Mouse (Mus musculus) forebrain, embryonic 11.5 days (tissue): ENCODE data around the gene Etfb. TPM values are rescaled to one million over a fixed set of nuclear protein-coding genes. Genes with fewer than 3 reads are reported as not detected.

Experiments used
- ATAC-seq: fragments of 200-750 bp; cut with Nextera tagmentation; replicated peaks from 2 replicates; pipeline ENCODE4 v1.8.0; 2017; ENCODE audit warnings: moderate TSS enrichment; ENCODE audit not compliant: low FRiP score
- DNase-seq: peaks from one replicate; pipeline ENCODE4 v3.0.0-alpha.2; 2017; ENCODE audit warnings: low spot score
- H3K27ac ChIP-seq: fragments of 300-500 bp; sonication (generic); 2 replicates; pipeline ENCODE4 v1.5.1; 2014; ENCODE audit warnings: low read depth, low read length
- H3K27me3 ChIP-seq: fragments of 300-500 bp; sonication (generic); 2 replicates; pipeline ENCODE4 v1.6.1; 2014; ENCODE audit warnings: mild to moderate bottlenecking, low read length, mixed read lengths; ENCODE audit not compliant: control insufficient read depth, insufficient read depth
- H3K36me3 ChIP-seq: fragments of 300-500 bp; sonication (generic); 2 replicates; pipeline ENCODE4 v1.6.1; 2014; ENCODE audit warnings: mild to moderate bottlenecking, low read length, moderate library complexity, mixed read lengths; ENCODE audit not compliant: control insufficient read depth, insufficient read depth
- H3K4me1 ChIP-seq: fragments of 300-500 bp; sonication (generic); replicated peaks from 2 replicates; pipeline ENCODE4 v1.6.1; 2014; ENCODE audit warnings: low read length, mixed read lengths; ENCODE audit not compliant: control insufficient read depth, insufficient read depth
- H3K4me2 ChIP-seq: fragments of 300-500 bp; sonication (generic); 2 replicates; pipeline ENCODE4 v1.6.1; 2014; ENCODE audit warnings: low read depth, mild to moderate bottlenecking, low read length, moderate library complexity, mixed read lengths; ENCODE audit not compliant: severe bottlenecking
- H3K4me3 ChIP-seq: fragments of 300-500 bp; sonication (generic); 2 replicates; pipeline ENCODE4 v1.5.1; 2014; ENCODE audit warnings: low read depth, low read length
- H3K9ac ChIP-seq: fragments of 300-500 bp; sonication (generic); 2 replicates; pipeline ENCODE4 v1.6.1; 2014; ENCODE audit warnings: low read length
- H3K9me3 ChIP-seq: fragments of 300-500 bp; sonication (generic); 2 replicates; pipeline ENCODE4 v1.6.1; 2016; ENCODE audit warnings: low read length, mixed read lengths; ENCODE audit not compliant: control insufficient read depth
- WGBS: fragments of 180-500 bp; shearing (Covaris S2); extraction: QIAGEN DNeasy Blood & Tissue Kit; methylation state at CpG from one replicate; pipeline ENCODE4 v1.1.7; 2014; 5-methylcytosine and 5-hydroxymethylcytosine counted together
- polyA plus RNA-seq: library from polyadenylated mRNA; unstranded; fragments of >200 nt; fragmentation: Nextera tagmentation; extraction: Ambion mirVana; gene quantifications from 2 replicates; pipeline ENCODE4 v1.2.1, GENCODE M21; 2014

Etfb gene
- polyA plus RNA-seq, 1 experiment from 2014 or later = 193 TPM

DNA sequence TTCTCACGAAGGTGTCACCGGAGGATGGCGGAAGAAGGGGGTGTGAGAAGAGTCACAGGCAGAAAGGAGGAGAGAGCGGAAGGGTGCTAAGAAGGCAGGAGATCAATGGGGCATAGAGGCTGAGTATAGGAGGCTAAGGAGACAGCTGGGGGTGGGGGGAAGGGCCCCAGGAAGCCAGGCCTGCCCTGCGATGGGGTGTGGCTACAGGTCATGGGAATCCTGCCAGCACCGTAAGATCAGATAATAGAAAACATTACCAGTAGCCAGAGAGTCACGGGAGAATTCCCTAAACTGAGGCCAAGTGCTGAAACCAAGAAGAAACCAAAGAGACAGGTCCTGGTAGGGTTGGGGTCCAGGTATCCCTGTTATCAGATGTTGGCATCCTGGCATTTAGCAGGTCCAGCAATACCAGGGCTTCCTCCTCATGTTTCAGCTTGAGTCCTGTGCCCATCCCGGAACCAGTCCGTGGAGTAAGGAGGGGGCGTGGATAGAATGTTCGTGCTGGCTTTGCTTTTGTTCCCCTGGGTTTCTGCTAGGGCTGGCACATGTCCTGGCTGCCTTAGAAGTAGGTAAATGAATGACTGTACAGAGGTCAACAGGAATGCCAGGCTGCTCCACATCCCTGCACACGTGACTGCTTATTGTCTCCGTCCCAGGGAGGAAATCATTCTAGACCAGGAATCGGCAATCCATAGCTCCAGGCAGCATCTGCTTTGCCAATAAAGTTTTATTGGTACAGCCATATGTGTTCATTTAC lies 9.9 kb downstream of the Etfb start:
- H3K36me3 ChIP-seq = no peaks in the 10 kb centered on the region; the same call in 1 of the 2 replicates
- ATAC-seq (no peak), DNase-seq (no peak)
- no peak overlapping the region for H3K9ac ChIP-seq
- H3K4me1 ChIP-seq = no peaks in the 10 kb centered on the region
- no peaks in the 10 kb centered on the region for H3K9me3 ChIP-seq
- no peak overlapping the region for H3K4me2 ChIP-seq
- H3K4me3 ChIP-seq = no peak overlapping the region
- H3K27me3 ChIP-seq = no peaks in the 10 kb centered on the region
- no peak overlapping the region for H3K27ac ChIP-seq
- 89% methylated on average over 14 of the region's 14 CpGs for WGBS

- no peaks in the 10 kb centered on the region for H3K27me3 ChIP-seq
- no peaks in the 10 kb centered on the region for H3K4me1 ChIP-seq
- H3K4me2 ChIP-seq = no peak overlapping the region
- no peak overlapping the region for H3K4me3 ChIP-seq
- 95% methylated on average over 6 of the region's 6 CpGs for WGBS
- no peaks in the 10 kb centered on the region for H3K9me3 ChIP-seq
- no peak overlapping the region for H3K9ac ChIP-seq
- DNase-seq = no peak
- no peak overlapping the region for H3K27ac ChIP-seq
- H3K36me3 ChIP-seq = no peaks in the 10 kb centered on the region; the same call in 1 of the 2 replicates
- no peak for ATAC-seq
Observed at GRCm38 (mm10) chr7:43454371-43454770, 10.5 kb downstream of the Etfb start.

DNA sequence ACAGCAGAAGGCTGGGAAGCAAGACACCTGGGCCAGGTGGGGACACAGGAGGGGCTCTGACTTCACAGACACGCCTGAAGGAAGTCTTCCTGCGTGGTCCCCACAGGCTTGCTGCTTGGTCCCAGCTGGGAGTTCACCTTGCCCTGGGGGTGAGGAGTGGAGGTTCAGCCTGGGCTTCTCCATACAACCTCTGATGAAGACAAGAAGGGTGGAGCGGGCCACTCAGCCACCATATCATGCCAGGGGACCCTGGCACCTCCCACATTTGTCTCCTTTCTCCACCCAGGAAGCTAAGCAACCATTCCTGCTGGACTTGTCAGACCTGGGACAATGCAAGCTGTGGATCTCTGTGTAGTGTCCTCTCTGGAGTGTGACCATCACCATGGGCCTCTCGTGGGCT lies 19.0 kb downstream of the Etfb start, which contains the start of gene Vsig10l:
Gene Vsig10l (plus strand): TSS at position 301 of the 400 bp plus-strand sequence.
- H3K9me3 ChIP-seq = no peaks in the 10 kb centered on the region

DNA sequence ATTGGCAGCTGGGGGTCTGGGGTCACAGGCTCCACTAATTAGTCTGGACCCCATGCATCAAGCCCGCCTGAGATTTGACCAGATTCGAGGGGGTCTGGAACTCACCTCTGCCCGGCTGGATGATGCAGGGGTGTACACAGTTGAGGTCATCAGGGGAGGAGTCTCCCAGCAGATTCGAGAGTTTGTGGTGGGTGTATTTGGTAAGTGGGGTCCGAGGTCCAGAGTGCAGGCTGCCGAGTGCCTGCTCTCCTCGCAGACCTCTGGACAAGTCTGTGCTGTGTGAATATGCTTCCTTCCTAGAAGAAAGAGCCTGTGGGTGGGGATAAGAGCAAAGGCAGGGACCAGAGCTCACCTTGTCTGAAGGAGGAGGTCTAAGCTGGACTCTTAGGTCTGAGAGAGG lies 20.1 kb downstream of the Etfb start:
- H3K4me1 ChIP-seq = no peaks in the 10 kb centered on the region
- H3K36me3 ChIP-seq = no peaks in the 10 kb centered on the region
- H3K4me3 ChIP-seq = no peak overlapping the region
- no peaks in the 10 kb centered on the region for H3K9me3 ChIP-seq
- 86% methylated on average over 7 of the region's 7 CpGs for WGBS
- DNase-seq (no peak), ATAC-seq (no peak)
- no peak overlapping the region for H3K9ac ChIP-seq
- H3K27ac ChIP-seq = no peak overlapping the region
- peaks cover 12% of the 10 kb centered on the region for H3K27me3 ChIP-seq
- no peak overlapping the region for H3K4me2 ChIP-seq

More for the DNA sequence above, 19.0 kb downstream of the Etfb start, which contains the start of gene Vsig10l:
- Histone ChIP-seq H3K9ac (no peak within 1 kb of the TSS), H3K36me3 (no peaks in the 10 kb centered on the region), H3K27me3 (peaks cover 12% of the 10 kb centered on the region), H3K4me1 (no peaks in the 10 kb centered on the region), H3K4me3 (no peak within 1 kb of the TSS), H3K4me2 (no peak within 1 kb of the TSS), H3K27ac (no peak within 1 kb of the TSS)
- DNase-seq (no peak), ATAC-seq (no peak)
- WGBS = 71% methylated on average over 4 of the region's 4 CpGs

GRCm38 (mm10) chr7:43464864-43465343 lies 21.0 kb downstream of the Etfb start:
- peak overlapping the region; percentile 35 for H3K4me3 ChIP-seq
- peaks cover 12% of the 10 kb centered on the region for H3K27me3 ChIP-seq
- H3K36me3 ChIP-seq = no peaks in the 10 kb centered on the region
- no peaks in the 10 kb centered on the region for H3K9me3 ChIP-seq
- peak; percentile 15; the same call in 1 of the 2 replicates for ATAC-seq
- H3K4me2 ChIP-seq = peak overlapping the region; percentile 72
- no peak overlapping the region for H3K27ac ChIP-seq
- peak overlapping the region; percentile 49 for H3K9ac ChIP-seq
- DNase-seq = peak; percentile 80
- 7% methylated on average over 35 of the region's 35 CpGs for WGBS
- no peaks in the 10 kb centered on the region for H3K4me1 ChIP-seq

DNA sequence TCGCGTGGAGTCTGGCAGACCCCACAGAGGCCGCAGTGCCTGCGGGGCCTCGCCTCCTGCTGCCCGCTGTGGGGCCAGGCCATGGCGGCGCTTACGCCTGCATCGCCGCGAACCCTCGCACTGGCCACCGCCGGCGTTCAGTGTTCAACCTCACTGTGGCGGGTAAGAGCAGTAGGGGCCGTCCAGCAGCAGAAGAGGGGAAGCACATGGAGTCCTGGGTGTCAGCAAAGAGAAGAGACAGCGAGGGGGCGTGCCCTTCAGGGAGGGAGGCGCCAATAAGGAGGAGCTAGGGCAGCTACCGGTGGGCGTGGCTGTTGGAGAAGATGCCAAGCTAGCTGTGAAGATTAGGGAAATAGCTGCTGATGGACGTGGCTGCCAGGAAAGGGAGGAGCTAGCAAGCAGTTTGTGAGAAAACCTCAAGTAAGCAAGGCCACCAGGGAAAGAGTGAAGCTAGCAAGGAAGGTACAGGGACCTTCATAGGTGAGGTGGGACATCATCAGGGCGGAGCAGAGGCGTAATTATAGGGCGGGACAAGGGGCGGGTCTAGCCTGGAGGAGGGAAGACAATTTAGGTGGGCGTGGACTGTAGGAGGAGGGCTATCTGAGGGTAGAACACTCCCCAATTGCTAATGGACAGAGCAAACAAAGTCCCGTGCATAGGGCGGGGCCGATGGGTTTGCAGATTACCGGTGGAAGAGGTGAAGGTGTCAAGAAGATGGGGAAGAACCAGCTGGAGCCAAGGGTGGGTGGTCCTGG lies 21.6 kb downstream of the Etfb start:
- WGBS = under 1% methylated on average over 33 of the region's 33 CpGs

DNA sequence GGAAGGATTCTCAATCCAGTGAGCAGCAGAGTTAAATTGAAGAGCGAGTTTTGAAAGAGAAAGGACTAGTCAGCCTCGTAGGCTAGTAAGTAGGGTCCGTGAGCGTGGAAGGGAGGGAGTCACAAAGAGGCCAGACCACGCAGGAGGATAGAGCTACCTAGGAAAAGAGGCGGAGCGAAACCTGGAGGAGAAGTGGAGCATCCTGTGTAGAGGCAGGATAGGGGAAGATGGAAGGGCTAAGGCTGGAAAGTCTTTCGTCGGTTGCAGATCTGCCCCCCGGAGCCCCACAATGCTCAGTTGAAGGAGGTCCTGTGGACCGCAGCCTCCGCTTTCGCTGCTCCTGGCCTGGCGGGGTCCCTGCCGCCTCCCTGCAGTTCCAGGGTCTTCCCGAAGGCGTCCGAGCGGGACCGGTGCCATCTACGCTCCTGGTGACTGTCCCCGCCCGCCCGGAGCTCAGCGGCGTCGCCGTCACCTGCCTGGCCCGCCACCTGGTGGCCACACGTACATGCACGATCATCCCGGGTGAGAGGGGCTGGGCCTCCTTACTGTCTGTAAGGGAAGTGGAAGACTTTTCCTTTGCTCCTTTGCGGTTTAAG lies 22.3 kb downstream of the Etfb start:
- WGBS = under 1% methylated on average over 32 of the region's 33 CpGs
- H3K9ac ChIP-seq = peak overlapping the region; percentile 29

More for the DNA sequence above, 21.6 kb downstream of the Etfb start:
- H3K4me1 ChIP-seq = no peaks in the 10 kb centered on the region
- H3K36me3 ChIP-seq = no peaks in the 10 kb centered on the region
- H3K27me3 ChIP-seq = peaks cover 12% of the 10 kb centered on the region
- no peaks in the 10 kb centered on the region for H3K9me3 ChIP-seq
- peak; percentile 83 for ATAC-seq
- DNase-seq = peak; percentile 91
- H3K27ac ChIP-seq = no peak overlapping the region
- H3K4me2 ChIP-seq = peak overlapping the region; percentile 72
- peak overlapping the region; percentile 49 for H3K9ac ChIP-seq
- H3K4me3 ChIP-seq = peak overlapping the region; percentile 35

GRCm38 (mm10) chr7:43470373-43470772 lies 26.5 kb downstream of the Etfb start:
- Histone ChIP-seq H3K4me1 (no peaks in the 10 kb centered on the region), H3K27me3 (peaks cover 2% of the 10 kb centered on the region; the same call in 1 of the 2 replicates), H3K9ac (no peak overlapping the region), H3K36me3 (no peaks in the 10 kb centered on the region), H3K4me3 (no peak overlapping the region), H3K27ac (no peak overlapping the region), H3K4me2 (no peak overlapping the region), H3K9me3 (no peaks in the 10 kb centered on the region)
- ATAC-seq (no peak), DNase-seq (peak; percentile 82)
- WGBS = 38% methylated on average over 8 of the region's 8 CpGs

More for the DNA sequence above, 22.3 kb downstream of the Etfb start:
- Histone ChIP-seq H3K4me3 (peak overlapping the region; percentile 35), H3K27me3 (peaks cover 12% of the 10 kb centered on the region), H3K9me3 (no peaks in the 10 kb centered on the region), H3K4me2 (peak overlapping the region; percentile 72), H3K36me3 (no peaks in the 10 kb centered on the region), H3K4me1 (no peaks in the 10 kb centered on the region), H3K27ac (no peak overlapping the region)
- DNase-seq = peak; percentile 90
- peak; percentile 58 for ATAC-seq
